Mouse (Mus musculus) liver, postnatal 0 days (tissue): ENCODE measurements around the gene Utf1.

Experiments used
- CTCF ChIP-seq: sonication (generic); IDR thresholded peaks from 2 replicates; pipeline ENCODE4 v1.5.1; 2016; ENCODE audit warnings: antibody characterized with exemption, low read depth
- EP300 ChIP-seq: IDR thresholded peaks from 2 replicates; pipeline ENCODE4 v1.6.1; 2016; ENCODE audit warnings: antibody characterized with exemption, low read depth, mild to moderate bottlenecking

DNA sequence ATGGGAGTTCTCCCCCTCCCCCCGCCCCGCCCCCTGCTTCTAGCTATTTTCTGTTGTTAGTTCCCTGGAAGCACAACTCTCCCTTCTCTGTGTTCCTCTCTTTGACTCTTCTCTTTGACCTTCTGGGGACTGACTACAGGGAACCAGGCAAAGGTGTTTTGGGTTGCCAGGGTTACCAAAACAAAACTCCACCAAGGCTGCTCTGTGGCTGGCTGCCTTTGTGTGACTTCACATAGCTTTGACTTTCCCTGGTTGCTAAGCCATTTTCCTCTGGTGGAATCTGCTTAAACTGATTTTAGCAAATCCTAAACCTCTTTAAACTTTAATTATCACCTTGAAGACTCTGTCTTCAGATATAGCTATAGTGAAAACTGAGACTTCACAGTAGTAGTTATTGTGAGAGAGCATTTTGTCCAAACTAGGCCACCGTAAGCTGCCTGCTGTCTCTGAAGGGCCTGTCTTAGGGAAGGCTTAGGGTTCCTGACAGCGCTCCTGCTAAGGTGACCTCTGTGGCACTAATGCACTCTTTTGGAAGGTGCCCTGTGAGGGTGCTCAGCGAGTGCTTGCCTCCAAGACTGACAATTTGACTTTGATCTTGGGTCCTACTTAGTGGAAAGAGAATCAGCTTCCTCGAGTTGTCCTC lies 8.5 kb downstream of the Utf1 start:
- TF ChIP-seq CTCF (no peak), EP300 (no peak)
